Mouse (Mus musculus): ENCODE results near the gene Ttc7b.

The Ttc7b gene

GRCm38 (mm10) chr12:100525939-100526338 lies 5.3 kb upstream of the Ttc7b start:
- no peak for DNase-seq (ENCODE audit: low read depth, low spot score)

DNA sequence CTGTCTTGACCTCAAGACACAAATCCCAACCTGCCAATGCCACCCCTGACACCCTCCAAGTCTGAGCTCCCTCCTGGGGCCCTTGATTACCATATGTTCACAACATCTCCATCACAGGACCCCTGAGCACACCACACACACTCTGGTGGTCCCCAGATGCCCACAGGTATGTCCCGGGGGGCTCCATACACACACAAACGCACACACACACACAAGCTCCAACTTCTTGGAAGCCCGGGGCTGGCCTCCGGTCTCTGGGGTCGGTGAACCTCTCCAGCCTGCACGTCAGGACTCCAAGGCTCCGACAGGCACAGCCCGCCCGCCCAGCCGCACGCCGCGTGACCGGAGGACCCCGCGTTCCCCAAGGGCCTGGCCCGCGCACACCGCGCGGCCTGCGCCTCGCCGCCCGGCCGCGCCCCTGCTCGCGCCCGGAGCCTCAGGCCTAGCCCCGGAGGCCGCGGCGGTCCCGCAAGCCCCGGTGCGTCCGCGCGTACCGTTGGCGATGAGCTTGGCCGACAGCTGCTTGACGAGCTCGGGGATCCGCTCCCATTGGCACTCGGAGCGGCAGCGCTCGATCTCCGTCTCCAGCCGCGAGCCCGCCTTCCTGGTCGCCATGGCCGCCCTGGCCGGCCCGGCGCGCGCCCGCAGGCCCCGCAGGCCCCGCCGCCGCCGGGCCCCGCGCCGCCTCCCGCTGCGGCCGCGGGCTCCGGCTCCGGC lies 391 bp downstream of the Ttc7b start:
- DNase-seq (ENCODE audit: low read depth, low spot score) = no peak

GRCm38 (mm10) chr12:100519684-100520076 lies 946 bp downstream of the Ttc7b start:
- DNase-seq (ENCODE audit: low read depth, low spot score) = no peak

DNA sequence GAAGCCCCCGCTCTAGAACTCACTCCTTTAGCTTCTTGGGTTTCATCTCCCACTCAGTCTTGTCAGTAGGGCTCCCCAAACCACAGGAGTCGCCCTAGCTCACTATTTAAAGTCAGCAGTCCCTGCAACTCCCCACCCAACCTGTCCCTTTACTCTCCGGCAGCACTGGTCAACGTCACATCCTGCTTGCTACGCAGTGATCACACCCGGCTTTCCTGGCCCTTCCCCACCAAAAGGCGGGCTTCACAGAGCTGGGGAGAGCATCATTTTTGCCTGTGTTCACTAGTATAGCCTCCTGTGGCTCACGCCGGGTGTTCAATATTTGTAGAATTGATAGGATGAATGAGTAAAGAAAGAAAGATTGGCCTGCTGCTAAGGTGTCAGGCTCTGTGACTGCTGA lies 3.3 kb downstream of the Ttc7b start:
- no peak for DNase-seq (ENCODE audit: low read depth, low spot score)

DNA sequence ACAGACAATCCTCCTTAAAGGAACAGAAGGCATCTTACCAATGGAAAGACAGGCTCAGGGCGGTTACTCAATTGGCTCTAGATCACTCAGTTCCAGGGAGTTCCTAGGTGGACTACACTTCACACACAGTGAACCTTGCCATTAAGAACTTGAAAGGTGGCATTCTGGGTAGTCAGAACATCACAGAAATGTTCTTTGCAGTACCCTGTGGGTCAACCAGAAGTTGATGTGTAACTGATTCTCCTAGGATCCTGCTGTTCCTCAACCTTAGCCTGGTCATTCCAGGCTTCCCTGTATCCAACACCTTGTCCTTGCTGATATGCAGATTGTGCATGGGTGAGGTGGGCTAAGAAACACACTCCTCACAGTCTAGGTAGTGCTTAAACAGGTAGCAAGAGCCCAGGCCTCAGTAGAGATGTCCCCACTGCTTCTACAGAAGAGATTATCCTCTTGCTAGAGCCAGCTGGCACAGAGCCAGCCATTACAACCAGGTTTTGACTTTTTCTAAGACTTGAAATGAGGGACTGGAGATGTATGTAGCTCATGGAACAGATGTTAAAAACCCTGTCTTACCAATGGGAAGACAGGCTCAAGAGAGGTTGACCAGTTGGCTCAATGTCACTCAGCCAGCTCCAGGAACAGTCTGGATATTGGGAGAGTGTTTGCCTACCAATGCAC lies 4.3 kb downstream of the Ttc7b start:
- DNase-seq (ENCODE audit: low read depth, low spot score) = no peak

- DNase-seq (ENCODE audit: low read depth, low spot score) = no peak
These were observed 5.1 kb downstream of the Ttc7b start for GRCm38 (mm10) chr12:100515493-100515892.

DNA sequence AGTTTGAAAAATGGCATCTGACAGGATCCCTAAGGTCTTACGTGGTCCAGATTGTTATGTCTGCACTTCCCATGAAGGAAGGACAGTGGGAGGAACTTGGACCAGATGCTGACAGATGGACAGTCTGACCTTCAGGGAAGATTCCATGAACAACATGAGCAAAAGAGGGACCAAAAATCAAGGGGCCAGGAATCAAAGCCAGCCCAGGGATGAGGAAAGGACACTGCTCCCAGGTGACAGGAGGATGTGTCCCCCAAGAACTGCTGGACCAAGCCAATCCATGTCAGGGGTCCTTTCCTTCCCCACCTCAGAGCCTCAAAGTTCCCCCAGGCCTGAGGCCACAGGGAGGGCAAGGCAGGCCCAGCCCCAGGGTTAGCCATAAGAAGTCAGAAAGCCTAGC lies 6.0 kb downstream of the Ttc7b start:
- DNase-seq (ENCODE audit: low read depth, low spot score) = no peak

- no peak for DNase-seq (ENCODE audit: low read depth, low spot score)
These were observed 7.5 kb downstream of the Ttc7b start for GRCm38 (mm10) chr12:100513131-100513530.

- no peak for DNase-seq (ENCODE audit: low read depth, low spot score)
These were observed 8.0 kb downstream of the Ttc7b start for GRCm38 (mm10) chr12:100512641-100513040.

DNA sequence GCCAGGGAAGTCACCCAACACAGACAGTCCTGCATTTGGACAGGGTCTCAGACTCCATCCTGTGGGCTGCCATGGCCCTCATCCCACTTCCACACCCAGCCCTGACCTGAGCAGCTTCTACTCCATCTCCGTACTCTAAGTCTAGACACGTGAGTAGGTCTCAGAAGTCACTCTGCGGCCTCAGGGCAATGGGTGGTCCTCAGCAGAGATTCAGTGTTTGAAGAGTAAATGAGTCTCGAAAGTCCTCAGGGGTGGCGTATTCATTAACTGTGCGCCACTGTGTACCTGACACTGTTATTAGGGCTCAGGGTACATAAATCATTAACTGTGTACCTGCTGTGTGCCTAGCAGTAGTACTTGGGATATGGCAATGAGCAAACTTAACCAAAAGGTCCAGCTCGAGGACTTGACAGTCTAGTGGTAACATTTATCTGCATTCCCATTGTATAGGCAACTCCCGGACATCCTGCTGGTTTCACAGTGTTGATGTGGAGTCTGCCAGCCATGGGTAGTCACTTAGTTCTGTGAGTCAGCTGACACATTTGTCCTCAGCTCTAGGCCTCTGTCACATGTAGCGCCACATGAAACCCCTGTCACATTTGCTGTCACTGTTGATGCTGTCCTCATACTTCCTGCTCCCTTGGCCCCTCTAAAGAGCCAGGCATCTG lies 10.9 kb downstream of the Ttc7b start:
- no peak for DNase-seq (ENCODE audit: low read depth, low spot score)

GRCm38 (mm10) chr12:100508668-100509067 lies 12.0 kb downstream of the Ttc7b start:
- no peak for DNase-seq (ENCODE audit: low read depth, low spot score)

GRCm38 (mm10) chr12:100505484-100505883 lies 15.1 kb downstream of the Ttc7b start:
- no peak for DNase-seq (ENCODE audit: low read depth, low spot score)

GRCm38 (mm10) chr12:100504585-100504984 lies 16.0 kb downstream of the Ttc7b start:
- DNase-seq (ENCODE audit: low read depth, low spot score) = no peak

DNA sequence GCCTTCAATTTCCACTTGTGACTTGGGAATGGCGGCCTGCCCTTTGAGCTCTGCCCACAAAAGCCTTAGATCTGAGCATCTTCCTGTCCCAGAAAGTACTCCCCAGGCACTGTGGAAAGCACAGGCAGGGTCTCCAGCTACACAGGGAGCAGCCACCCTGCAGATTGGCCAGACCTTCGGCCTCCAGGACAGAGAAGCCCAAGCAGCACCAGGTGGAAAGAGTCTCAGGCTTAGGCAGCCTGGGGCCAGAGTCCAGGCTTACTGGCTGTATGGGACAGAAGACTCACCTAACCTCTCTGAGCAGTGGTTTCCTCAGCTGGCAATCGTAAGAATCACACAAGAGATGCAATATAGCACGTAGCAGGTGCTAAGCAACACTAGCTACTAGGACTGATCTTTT lies 17.0 kb downstream of the Ttc7b start:
- no peak for DNase-seq (ENCODE audit: low read depth, low spot score)

- no peak for DNase-seq (ENCODE audit: low read depth, low spot score)
These were observed 18.1 kb downstream of the Ttc7b start for GRCm38 (mm10) chr12:100502544-100502943.

GRCm38 (mm10) chr12:100501261-100501660 lies 19.4 kb downstream of the Ttc7b start:
- no peak for DNase-seq (ENCODE audit: low read depth, low spot score)

DNA sequence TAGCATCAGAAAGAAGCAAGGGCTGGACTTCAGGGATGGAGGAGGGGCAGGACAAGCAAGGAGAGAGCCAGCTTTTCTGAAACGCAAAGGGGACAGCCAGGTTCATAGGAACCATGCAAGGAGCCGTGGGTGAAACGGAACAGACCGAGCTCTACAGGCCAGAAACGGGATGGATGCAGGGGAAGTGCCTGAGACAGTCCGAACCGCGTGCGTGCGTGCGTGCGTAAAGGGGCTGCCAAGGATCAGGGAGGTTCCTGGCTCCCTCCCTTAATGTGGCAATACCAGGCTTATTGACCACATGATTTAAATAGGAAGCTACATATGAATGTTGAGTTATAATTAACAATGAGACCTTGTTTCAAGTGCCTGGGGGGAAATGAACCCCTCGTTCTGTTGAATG lies 21.2 kb downstream of the Ttc7b start:
- no peak for DNase-seq (ENCODE audit: low read depth, low spot score)

DNA sequence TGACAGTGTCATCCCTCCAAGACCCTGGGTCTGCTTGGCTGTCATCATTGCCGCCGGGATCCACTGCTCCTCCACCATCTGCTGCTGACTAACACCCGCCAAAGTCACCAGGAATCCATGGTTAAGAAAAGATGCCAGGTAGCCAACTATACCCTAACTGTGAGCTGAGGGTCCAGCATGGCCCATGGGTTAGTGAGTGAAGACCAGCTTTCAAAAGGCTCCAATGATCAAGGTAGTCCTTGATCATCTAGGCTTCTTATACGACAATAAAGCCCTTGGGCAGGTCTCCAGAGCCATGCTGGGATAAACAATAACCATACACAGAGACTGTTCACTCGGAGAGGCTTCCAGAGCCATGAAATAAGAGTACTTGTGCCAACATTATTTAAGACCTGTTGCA lies 22.6 kb downstream of the Ttc7b start:
- no peak for DNase-seq (ENCODE audit: low read depth, low spot score)

- DNase-seq (ENCODE audit: low read depth, low spot score) = no peak
These were observed 25.5 kb downstream of the Ttc7b start for GRCm38 (mm10) chr12:100495083-100495482.

DNA sequence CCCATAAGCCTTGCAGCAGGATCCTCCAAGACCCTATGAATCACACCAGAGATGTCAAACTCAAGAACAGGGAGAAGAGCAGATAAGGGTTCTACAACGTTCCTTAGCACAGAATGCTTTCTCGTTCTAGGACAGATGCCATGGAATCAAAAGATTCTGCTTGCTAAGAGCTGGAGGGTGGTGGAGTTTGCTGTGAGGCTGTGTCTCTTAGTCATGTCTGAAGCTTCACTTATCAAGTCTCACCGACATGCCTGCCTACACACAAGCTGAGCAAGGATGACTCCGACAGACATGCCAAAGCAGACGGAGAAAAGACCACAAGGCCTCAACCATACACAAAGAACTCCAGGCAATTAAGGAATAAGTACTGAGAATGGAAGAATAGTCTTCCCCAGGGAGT lies 27.4 kb downstream of the Ttc7b start:
- DNase-seq (ENCODE audit: low read depth, low spot score) = no peak

DNA sequence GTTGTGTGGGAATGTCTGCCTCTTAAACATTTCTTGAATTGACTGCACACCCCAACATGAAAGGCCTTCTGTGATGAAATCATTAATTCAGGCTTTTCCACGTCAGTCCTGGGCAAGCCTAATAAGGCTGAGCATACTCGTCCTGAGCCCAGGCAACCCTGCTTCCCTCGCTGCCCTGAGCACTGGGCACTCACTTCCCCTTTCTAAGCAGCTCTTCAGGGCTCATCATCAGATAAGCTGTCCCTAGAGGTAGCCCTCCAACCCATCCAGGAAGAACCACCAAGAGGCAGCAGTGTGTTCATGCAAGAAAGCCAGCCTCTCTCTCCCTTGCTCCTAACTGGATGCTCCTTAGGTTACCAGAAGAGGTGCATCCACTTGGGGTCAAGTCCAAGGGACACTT lies 27.9 kb downstream of the Ttc7b start:
- DNase-seq (ENCODE audit: low read depth, low spot score) = no peak

- DNase-seq (ENCODE audit: low read depth, low spot score) = no peak
These were observed 28.5 kb downstream of the Ttc7b start for GRCm38 (mm10) chr12:100491967-100492611.
